Mouse (Mus musculus): ENCODE measurements around the gene Efna4. TPM values are rescaled to one million over a fixed set of nuclear protein-coding genes. Genes with fewer than 3 reads are reported as not detected.
A peak's percentile ranks its signal among the peaks of the same experiment; 100 is the strongest.

Gene Efna4
- polyA plus RNA-seq, 1 experiment from 2014 or later = 0.36 TPM

- TF ChIP-seq CTCF (IDR thresholded peaks at IDR 0.05; ENCODE audit: low read depth) = no peak
- TF ChIP-seq EP300 (IDR thresholded peaks at IDR 0.05; ENCODE audit: low read depth) = no peak
- H3K27me3 ChIP-seq (ENCODE audit: insufficient read depth, low read length) = peaks cover 52% of the 10 kb centered on the region
- 12% methylated on average over 39 of the region's 40 CpGs for WGBS (ENCODE audit: insufficient replicate concordance)
- H3K4me3 ChIP-seq (ENCODE audit: low read depth, low read length) = peak overlapping the region; percentile 25; the same call in 1 of the 2 replicates
- H3K36me3 ChIP-seq (replicated peaks; ENCODE audit: insufficient read depth, low read length) = no peaks in the 10 kb centered on the region
- H3K9me3 ChIP-seq (ENCODE audit: low read length) = no peaks in the 10 kb centered on the region
- peaks cover 30% of the 10 kb centered on the region for H3K4me1 ChIP-seq (ENCODE audit: insufficient read depth)
- H3K9ac ChIP-seq (replicated peaks) = no peak overlapping the region; the same call in 1 of the 2 replicates
- no peak overlapping the region for H3K27ac ChIP-seq (ENCODE audit: low read depth)
- H3K4me2 ChIP-seq (ENCODE audit: low read depth, low read length) = peak overlapping the region; percentile 64
- ATAC-seq (peak; percentile 29; the same call in 1 of the 2 replicates), DNase-seq (no peak)
These were observed 21.6 kb downstream of the Efna4 start for GRCm38 (mm10) chr3:89315930-89316831.

GRCm38 (mm10) chr3:89315195-89315929 is 22.5 kb downstream of the Efna4 start:
- peaks cover 44% of the 10 kb centered on the region for H3K27me3 ChIP-seq (ENCODE audit: insufficient read depth, low read length)
- TF ChIP-seq EP300 (IDR thresholded peaks at IDR 0.05; ENCODE audit: low read depth) (no peak), CTCF (IDR thresholded peaks at IDR 0.05; ENCODE audit: low read depth) (peak; percentile 88)
- no peaks in the 10 kb centered on the region for H3K9me3 ChIP-seq (ENCODE audit: low read length)
- peak overlapping the region; percentile 64 for H3K4me2 ChIP-seq (ENCODE audit: low read depth, low read length)
- WGBS (ENCODE audit: insufficient replicate concordance) = 7% methylated on average over 22 of the region's 26 CpGs
- H3K4me1 ChIP-seq (ENCODE audit: insufficient read depth) = peaks cover 22% of the 10 kb centered on the region
- H3K36me3 ChIP-seq (replicated peaks; ENCODE audit: insufficient read depth, low read length) = no peaks in the 10 kb centered on the region
- H3K4me3 ChIP-seq (ENCODE audit: low read depth, low read length) = peak overlapping the region; percentile 25
- peak; percentile 85 for DNase-seq
- no peak overlapping the region for H3K9ac ChIP-seq (replicated peaks)
- peak; percentile 38; the same call in 1 of the 2 replicates for ATAC-seq
- no peak overlapping the region for H3K27ac ChIP-seq (ENCODE audit: low read depth)

GRCm38 (mm10) chr3:89314791-89315190 is 23.0 kb downstream of the Efna4 start:
- H3K9ac ChIP-seq (replicated peaks) = no peak overlapping the region
- H3K36me3 ChIP-seq (replicated peaks; ENCODE audit: insufficient read depth, low read length) = no peaks in the 10 kb centered on the region
- H3K4me2 ChIP-seq (ENCODE audit: low read depth, low read length) = no peak overlapping the region
- DNase-seq (no peak), ATAC-seq (no peak)
- H3K9me3 ChIP-seq (ENCODE audit: low read length) = no peaks in the 10 kb centered on the region
- TF ChIP-seq EP300 (IDR thresholded peaks at IDR 0.05; ENCODE audit: low read depth) = no peak
- no peak for TF ChIP-seq CTCF (IDR thresholded peaks at IDR 0.05; ENCODE audit: low read depth)
- 47% methylated on average over 2 of the region's 2 CpGs for WGBS (ENCODE audit: insufficient replicate concordance)
- H3K4me1 ChIP-seq (ENCODE audit: insufficient read depth) = peaks cover 21% of the 10 kb centered on the region
- H3K27me3 ChIP-seq (ENCODE audit: insufficient read depth, low read length) = peaks cover 38% of the 10 kb centered on the region
- no peak overlapping the region for H3K4me3 ChIP-seq (ENCODE audit: low read depth, low read length)
- no peak overlapping the region for H3K27ac ChIP-seq (ENCODE audit: low read depth)

- ATAC-seq = no peak
- Histone ChIP-seq H3K9me3 (ENCODE audit: low read length) (no peaks in the 10 kb centered on the region), H3K36me3 (replicated peaks; ENCODE audit: insufficient read depth, low read length) (no peaks in the 10 kb centered on the region), H3K4me1 (ENCODE audit: insufficient read depth) (peaks cover 17% of the 10 kb centered on the region), H3K27me3 (ENCODE audit: insufficient read depth, low read length) (peaks cover 34% of the 10 kb centered on the region), H3K27ac (ENCODE audit: low read depth) (no peak overlapping the region), H3K4me2 (ENCODE audit: low read depth, low read length) (no peak overlapping the region), H3K9ac (replicated peaks) (no peak overlapping the region), H3K4me3 (ENCODE audit: low read depth, low read length) (no peak overlapping the region)
- 68% methylated on average over 5 of the region's 5 CpGs for WGBS (ENCODE audit: insufficient replicate concordance)
- TF ChIP-seq CTCF (IDR thresholded peaks at IDR 0.05; ENCODE audit: low read depth) (no peak), EP300 (IDR thresholded peaks at IDR 0.05; ENCODE audit: low read depth) (no peak)
- DNase-seq = no peak
These were observed 23.5 kb downstream of the Efna4 start for GRCm38 (mm10) chr3:89314340-89314739.

- Histone ChIP-seq H3K9ac (replicated peaks) (no peak overlapping the region), H3K4me3 (ENCODE audit: low read depth, low read length) (no peak overlapping the region), H3K27me3 (ENCODE audit: insufficient read depth, low read length) (no peaks in the 10 kb centered on the region), H3K4me1 (ENCODE audit: insufficient read depth) (peaks cover 5% of the 10 kb centered on the region), H3K27ac (ENCODE audit: low read depth) (no peak overlapping the region), H3K36me3 (replicated peaks; ENCODE audit: insufficient read depth, low read length) (no peaks in the 10 kb centered on the region), H3K9me3 (ENCODE audit: low read length) (no peaks in the 10 kb centered on the region), H3K4me2 (ENCODE audit: low read depth, low read length) (no peak overlapping the region)
- ATAC-seq (peak; percentile 56), DNase-seq (peak; percentile 73)
- WGBS (ENCODE audit: insufficient replicate concordance) = 6% methylated on average over 9 of the region's 9 CpGs
- TF ChIP-seq EP300 (IDR thresholded peaks at IDR 0.05; ENCODE audit: low read depth) (no peak), CTCF (IDR thresholded peaks at IDR 0.05; ENCODE audit: low read depth) (peak; percentile 88)
These were observed 29.7 kb downstream of the Efna4 start for GRCm38 (mm10) chr3:89308089-89308488.

All from liver, postnatal 0 days (tissue).